Mouse (Mus musculus): Measurements from ENCODE around the gene Atf1. TPM values are rescaled to one million over a fixed set of nuclear protein-coding genes. Genes with fewer than 3 reads are reported as not detected.

The Atf1 gene
- 10 to 100 TPM; 17.1 to 23.4 TPM for total RNA-seq (2021)

DNA sequence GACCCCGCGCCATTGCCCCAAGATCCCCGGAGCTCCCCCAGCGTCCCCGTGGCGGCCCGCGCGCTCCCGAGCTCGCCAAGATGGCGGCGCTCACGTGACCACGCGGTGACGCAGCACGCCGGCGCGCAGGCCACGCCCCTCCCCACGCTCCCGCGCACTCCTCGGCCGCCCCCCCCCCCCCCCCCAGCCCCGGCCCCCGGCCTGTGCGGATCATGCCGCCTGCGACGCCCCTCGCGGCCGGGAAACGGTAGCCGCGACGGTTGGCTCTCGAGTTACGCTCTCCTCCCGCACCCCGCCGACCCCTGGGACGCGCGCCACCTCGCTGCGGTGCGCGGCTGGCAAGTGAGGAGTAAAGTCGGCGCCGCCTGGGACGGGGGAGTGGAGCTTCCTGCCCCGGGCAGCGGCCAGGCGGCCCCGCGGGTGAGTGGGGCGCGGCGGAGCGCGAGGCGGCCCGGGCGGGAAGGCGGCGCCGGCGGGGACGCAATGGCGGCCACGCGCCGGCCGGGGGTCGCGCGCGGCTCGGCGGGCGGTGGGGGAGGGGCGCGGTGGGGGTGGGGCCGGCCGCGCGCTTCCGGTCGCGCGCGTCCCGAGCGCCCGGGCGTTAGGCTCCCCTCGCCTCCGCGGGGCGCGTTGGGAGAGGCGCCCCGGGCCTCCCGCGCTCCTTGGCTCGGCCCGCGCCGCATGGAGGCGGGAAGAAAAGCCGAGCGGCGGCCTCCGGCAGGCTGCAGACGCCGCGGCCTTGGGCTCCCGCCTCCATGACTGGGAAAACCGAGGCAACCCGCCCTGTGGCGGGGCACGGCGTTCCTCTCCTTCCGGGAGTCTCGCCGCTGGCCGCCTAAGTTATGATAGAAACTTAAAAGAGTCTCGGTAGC lies at the start of gene Atf1:
Gene Atf1 (plus strand): TSS at position 157 of the 872 bp plus-strand sequence.
- peak; percentile 95 for DNase-seq
- intact Hi-C loops (cut with DNase I) = no loop called here

- no peak for DNase-seq
- intact Hi-C loops (cut with DNase I) = no loop called here
These were observed 49.1 kb upstream of the Atf1 start for GRCm38 (mm10) chr15:100178487-100178886.

GRCm38 (mm10) chr15:100179685-100180084 lies 47.9 kb upstream of the Atf1 start:
- DNase-seq = no peak
- intact Hi-C loops (cut with DNase I) = loop anchor here (10.0 kb wide), 1 partner anchor 145 kb away; the partner anchor contains the start of gene Dip2b

DNA sequence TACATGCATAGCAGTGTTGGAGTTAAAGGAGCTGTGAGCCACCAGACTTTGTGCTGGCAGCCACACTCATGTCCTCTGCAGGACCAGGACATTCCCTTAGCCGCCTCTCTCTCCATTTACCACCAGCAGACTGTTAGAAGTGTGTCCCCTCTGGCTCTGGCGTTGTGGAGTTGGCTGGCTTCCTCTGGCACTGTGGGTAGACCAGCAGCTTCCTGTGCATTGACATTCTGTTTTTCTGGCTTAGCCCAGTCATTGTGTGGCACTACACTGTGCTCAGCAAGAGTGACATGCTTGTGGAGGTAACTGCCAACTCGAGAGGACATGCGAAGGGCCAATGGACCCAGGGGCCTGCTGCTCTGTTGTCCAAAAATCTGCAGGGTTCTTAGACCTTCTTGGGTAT lies 47.4 kb upstream of the Atf1 start:
- intact Hi-C loops (cut with DNase I) = loop anchor here (10.0 kb wide), 1 partner anchor 145 kb away; the partner anchor contains the start of gene Dip2b
- DNase-seq = peak; percentile 70

DNA sequence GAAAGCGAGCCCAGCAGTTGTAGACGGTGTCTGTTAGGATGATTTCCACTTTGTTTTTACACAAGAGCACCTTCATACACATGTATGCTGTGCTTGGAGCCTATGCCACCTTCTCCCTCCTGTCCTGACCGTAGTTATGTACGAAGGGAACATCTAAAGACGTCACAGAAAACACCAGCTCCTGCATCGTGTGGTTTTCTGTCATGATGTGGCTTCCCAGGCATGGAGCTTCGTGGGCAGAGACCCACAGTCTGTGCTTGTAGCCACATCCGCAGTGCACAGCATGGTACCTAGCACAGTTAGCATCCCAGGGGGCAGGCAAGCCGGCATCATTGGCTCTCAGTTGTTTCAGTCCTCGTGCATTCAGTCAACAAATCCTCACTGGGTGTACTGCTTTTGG lies 45.8 kb upstream of the Atf1 start:
- intact Hi-C loops (cut with DNase I) = loop anchor here (10.0 kb wide), 1 partner anchor 147 kb away; the partner anchor contains the start of gene Dip2b
- DNase-seq = no peak

- intact Hi-C loops (cut with DNase I) = loop anchor here (10.0 kb wide), 1 partner anchor 148 kb away; the partner anchor contains the start of gene Dip2b
- DNase-seq = no peak
These were observed 44.9 kb upstream of the Atf1 start for GRCm38 (mm10) chr15:100182526-100183280.

DNA sequence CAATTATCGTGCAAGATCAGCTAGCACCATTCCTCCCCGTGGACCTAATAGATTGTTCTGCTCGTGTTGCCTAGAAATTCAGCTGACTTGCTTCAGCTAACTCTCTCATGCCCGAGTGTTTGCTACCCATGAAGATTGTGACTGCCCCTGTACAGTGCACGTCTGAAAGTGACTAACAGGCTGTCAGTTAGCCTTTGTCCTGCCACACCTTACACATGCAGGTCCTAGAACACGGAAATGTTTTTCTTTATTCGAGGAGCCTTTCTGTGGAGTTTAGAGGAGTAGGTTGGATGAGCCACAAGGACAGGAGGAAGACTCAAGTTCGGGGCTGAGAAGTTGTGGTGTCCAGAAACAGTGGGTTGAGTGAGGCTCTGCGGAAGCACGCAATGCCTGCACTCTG lies 44.1 kb upstream of the Atf1 start:
- no peak for DNase-seq
- intact Hi-C loops (cut with DNase I) = loop anchor here (10.0 kb wide), 1 partner anchor 149 kb away; the partner anchor contains the start of gene Dip2b

- DNase-seq = no peak
These were observed 42.7 kb upstream of the Atf1 start for GRCm38 (mm10) chr15:100184821-100185496.

DNA sequence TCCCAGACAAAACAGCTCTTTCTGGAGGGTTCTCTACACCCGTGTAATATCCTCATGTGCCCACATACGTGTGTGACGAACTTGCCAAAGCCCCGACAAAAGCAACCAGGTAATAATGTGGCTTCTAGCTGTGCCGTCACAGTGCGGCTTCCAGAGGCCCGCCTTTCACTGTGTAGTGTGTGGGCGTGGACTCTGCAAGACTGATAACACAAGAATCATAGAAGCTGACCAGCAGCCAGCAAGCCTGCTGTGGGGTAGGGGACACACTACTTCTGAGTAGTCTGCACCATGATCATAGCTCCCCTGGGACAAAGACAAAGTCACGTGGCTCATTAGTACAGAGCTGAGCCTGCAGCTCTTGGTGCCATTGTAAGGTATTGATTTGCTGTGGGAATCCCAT lies 41.4 kb upstream of the Atf1 start:
- intact Hi-C loops (cut with DNase I) = loop anchor here (10.0 kb wide), 1 partner anchor 151 kb away; the partner anchor contains the start of gene Dip2b
- no peak for DNase-seq

More at GRCm38 (mm10) chr15:100184821-100185496, 42.7 kb upstream of the Atf1 start:
- intact Hi-C loops (cut with DNase I) = loop anchor here (10.0 kb wide), 1 partner anchor 150 kb away; the partner anchor contains the start of gene Dip2b

DNA sequence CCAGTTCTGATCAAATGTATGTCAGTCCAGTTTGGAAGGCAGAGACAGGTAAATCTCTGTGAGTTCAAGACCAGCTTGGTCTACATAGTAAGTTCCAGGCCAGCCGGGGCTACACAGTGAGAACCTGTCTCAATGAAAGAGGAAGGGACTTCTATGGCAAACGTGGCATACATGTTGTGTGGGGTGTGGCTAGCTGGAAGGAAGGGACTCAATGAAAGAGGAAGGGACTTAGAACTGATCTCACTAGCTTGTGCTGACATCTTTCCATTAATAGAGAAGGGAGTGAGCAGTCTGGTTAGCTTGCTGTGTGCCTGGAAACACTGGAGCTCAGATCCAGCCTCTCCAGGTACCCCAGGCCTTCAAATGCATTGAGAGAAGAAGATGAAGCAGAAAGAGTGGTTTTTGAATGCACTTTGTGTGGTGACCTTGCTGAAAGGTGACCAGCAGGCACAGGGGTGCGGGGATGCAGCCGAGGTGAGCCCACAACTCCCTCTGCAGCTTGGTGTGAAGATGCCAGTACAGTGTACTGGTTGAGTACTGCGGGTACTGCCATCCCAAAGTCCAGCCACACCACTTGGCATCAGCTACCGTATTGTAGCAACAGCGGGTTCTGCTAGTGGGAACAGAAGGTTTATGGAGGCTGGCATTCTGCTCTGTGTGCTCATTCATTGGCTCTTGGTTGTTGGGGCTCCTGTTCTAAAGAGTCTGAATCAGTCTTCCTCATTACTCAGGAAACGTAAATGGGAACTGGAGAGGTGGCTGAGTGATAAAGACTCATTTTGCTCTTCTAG lies 40.5 kb upstream of the Atf1 start:
- DNase-seq = no peak
- intact Hi-C loops (cut with DNase I) = loop anchor here (10.0 kb wide), 1 partner anchor 152 kb away; the partner anchor contains the start of gene Dip2b

GRCm38 (mm10) chr15:100188542-100188941 lies 39.1 kb upstream of the Atf1 start:
- DNase-seq = no peak
- intact Hi-C loops (cut with DNase I) = loop anchor here (10.0 kb wide), 1 partner anchor 154 kb away; the partner anchor contains the start of gene Dip2b

GRCm38 (mm10) chr15:100188962-100189404 lies 38.6 kb upstream of the Atf1 start:
- no peak for DNase-seq
- intact Hi-C loops (cut with DNase I) = loop anchor here (10.0 kb wide), 1 partner anchor 154 kb away; the partner anchor contains the start of gene Dip2b

DNA sequence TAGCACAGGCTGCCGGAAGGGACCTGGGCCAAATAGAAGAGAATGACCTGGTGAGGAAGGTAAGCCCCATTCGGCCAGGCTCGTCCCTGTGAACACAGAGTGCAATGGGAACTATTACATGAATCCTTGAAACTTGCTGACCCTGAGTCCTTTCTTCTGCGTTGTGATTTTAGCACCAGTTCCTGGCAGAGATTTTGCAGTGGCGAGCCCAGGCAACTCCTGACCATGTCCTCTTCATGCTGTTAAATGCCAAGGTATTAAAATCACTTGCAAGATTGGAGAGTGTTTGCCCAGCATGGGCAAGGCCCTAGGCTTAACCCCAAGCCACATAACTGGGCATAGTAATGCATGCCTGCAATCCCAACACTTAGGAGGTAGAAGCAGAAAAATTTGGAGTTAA lies 37.5 kb upstream of the Atf1 start:
- DNase-seq = no peak
- intact Hi-C loops (cut with DNase I) = no loop called here

DNA sequence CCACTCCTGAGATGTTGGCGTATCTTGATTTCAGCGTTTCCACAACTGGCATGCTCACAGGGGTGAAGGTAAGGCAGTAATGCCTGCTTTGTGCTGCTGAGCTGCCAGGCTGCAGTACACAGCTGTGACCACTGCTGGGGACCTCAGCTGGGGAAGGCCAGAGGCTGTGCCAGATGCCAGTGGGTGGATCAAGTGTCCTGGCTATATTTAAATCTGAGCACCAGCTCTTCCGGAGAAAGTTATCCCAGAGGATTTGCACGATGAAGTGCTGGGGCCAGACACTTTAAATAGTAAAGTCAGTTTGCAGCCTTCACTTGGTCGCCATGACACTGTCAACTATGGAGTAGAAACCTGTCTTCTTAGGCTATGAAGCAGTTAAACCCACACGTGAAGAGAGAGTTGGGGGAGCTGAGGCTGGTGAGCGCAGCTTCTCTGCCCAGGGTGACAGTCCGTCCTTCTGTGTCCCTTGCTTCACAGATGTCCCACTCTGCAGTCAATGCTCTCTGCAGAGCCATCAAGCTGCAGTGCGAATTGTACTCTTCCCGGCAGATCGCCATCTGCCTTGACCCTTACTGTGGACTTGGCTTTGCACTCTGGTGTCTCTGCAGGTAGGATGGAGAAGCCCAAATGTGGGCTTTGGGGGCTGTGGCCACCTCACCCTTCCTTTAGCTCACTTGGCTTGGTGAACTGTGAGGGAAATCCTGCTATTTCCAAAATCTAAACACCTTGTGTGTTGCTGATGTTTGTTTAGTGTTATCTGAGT lies 28.5 kb upstream of the Atf1 start:
- intact Hi-C loops (cut with DNase I) = no loop called here
- peak; percentile 51 for DNase-seq

- DNase-seq = peak; percentile 60
- intact Hi-C loops (cut with DNase I) = no loop called here
These were observed 27.8 kb upstream of the Atf1 start for GRCm38 (mm10) chr15:100199790-100200189.

DNA sequence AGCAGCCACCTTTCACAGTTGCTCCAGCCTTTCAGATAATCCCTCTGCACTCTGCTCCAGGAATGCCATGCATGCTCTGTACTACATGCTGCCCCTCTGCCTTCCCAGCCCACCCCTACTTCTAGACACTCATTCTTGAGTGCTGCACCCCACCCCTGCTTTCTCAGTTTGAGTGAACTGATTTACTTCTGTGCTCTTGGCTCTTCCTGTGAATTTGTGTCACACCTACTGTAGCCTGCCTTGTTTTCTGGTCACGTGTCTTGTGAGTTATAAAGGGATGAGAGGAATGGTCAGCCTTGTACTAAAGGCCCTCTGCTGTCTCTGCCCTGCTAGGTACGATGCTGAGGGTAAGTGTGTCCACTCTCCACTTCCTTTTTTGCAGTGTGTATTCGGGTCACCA lies 25.8 kb upstream of the Atf1 start:
- intact Hi-C loops (cut with DNase I) = no loop called here
- DNase-seq = no peak

- no peak for DNase-seq
- intact Hi-C loops (cut with DNase I) = no loop called here
These were observed 25.1 kb upstream of the Atf1 start for GRCm38 (mm10) chr15:100202431-100203015.

GRCm38 (mm10) chr15:100204574-100204973 lies 23.0 kb upstream of the Atf1 start:
- intact Hi-C loops (cut with DNase I) = no loop called here
- no peak for DNase-seq
